Mouse (Mus musculus): ENCODE measurements around the gene Rbm8a. TPM values are rescaled to one million over a fixed set of nuclear protein-coding genes. Genes with fewer than 3 reads are reported as not detected.

Gene Rbm8a
- polyA plus RNA-seq, 1 experiment from 2014 or later, result 196 TPM

Other genes starting within 250 kb of the Rbm8a start
- not detected in 2 replicates for gene BC107364, start 177.6 kb upstream of the Rbm8a start, polyA plus RNA-seq (2014; fragmentation: Nextera tagmentation; extraction: Ambion mirVana)
- 0.19 and 0.32 TPM in 2 replicates for gene Hfe2, start 104.8 kb upstream of the Rbm8a start, polyA plus RNA-seq (2014; fragmentation: Nextera tagmentation; extraction: Ambion mirVana)
- gene Txnip, start 72.0 kb upstream of the Rbm8a start, polyA plus RNA-seq (2014; fragmentation: Nextera tagmentation; extraction: Ambion mirVana), result 41.1 and 44.0 TPM in 2 replicates
- gene Gm16253, start 52.9 kb upstream of the Rbm8a start, polyA plus RNA-seq (2014; fragmentation: Nextera tagmentation; extraction: Ambion mirVana), result 0.49 and 1.0 TPM in 2 replicates
- gene Polr3gl, start 35.8 kb upstream of the Rbm8a start, polyA plus RNA-seq (2014; fragmentation: Nextera tagmentation; extraction: Ambion mirVana), result 18.6 and 21.5 TPM in 2 replicates
- 0.71 and 1.1 TPM in 2 replicates for gene Ankrd34a, start 33.3 kb upstream of the Rbm8a start, polyA plus RNA-seq (2014; fragmentation: Nextera tagmentation; extraction: Ambion mirVana)
- gene Lix1l, start 28.8 kb upstream of the Rbm8a start, polyA plus RNA-seq (2014; fragmentation: Nextera tagmentation; extraction: Ambion mirVana), result 2.6 and 3.1 TPM in 2 replicates
- gene Pex11b, start 5.4 kb downstream of the Rbm8a start, polyA plus RNA-seq (2014; fragmentation: Nextera tagmentation; extraction: Ambion mirVana), result 29.0 and 36.7 TPM in 2 replicates
- gene Gm42957, start 5.5 kb downstream of the Rbm8a start, polyA plus RNA-seq (2014; fragmentation: Nextera tagmentation; extraction: Ambion mirVana), result 0.14 TPM in 1 of 2 replicates, not detected in the other
- gene Itga10, start 15.7 kb downstream of the Rbm8a start, polyA plus RNA-seq (2014; fragmentation: Nextera tagmentation; extraction: Ambion mirVana), result 0.57 and 0.77 TPM in 2 replicates
- 0.32 and 0.40 TPM in 2 replicates for gene Ankrd35, start 40.2 kb downstream of the Rbm8a start, polyA plus RNA-seq (2014; fragmentation: Nextera tagmentation; extraction: Ambion mirVana)
- 19.6 and 21.1 TPM in 2 replicates for gene Pias3, start 66.5 kb downstream of the Rbm8a start, polyA plus RNA-seq (2014; fragmentation: Nextera tagmentation; extraction: Ambion mirVana)
- gene Nudt17, start 78.6 kb downstream of the Rbm8a start, polyA plus RNA-seq (2014; fragmentation: Nextera tagmentation; extraction: Ambion mirVana), result 2.4 and 2.5 TPM in 2 replicates
- 41.4 and 44.1 TPM in 2 replicates for gene Polr3c, start 97.7 kb downstream of the Rbm8a start, polyA plus RNA-seq (2014; fragmentation: Nextera tagmentation; extraction: Ambion mirVana)
- 49.6 and 51.5 TPM in 2 replicates for gene Rnf115, start 97.7 kb downstream of the Rbm8a start, polyA plus RNA-seq (2014; fragmentation: Nextera tagmentation; extraction: Ambion mirVana)
- 5.4 and 6.0 TPM in 2 replicates for gene Pdzk1, start 199.4 kb downstream of the Rbm8a start, polyA plus RNA-seq (2014; fragmentation: Nextera tagmentation; extraction: Ambion mirVana)
- 0.12 and 0.19 TPM in 2 replicates for gene Cd160, start 199.4 kb downstream of the Rbm8a start, polyA plus RNA-seq (2014; fragmentation: Nextera tagmentation; extraction: Ambion mirVana)